Mouse (Mus musculus) adrenal gland (tissue): ENCODE measurements at regions not wholly inside any gene's neighbourhood (a gene's known extent, or its start where the extent isn't known, plus 50 kb on each side); places are given as distances from the start of the nearest gene placed in this dataset.

Experiments
- intact Hi-C: fragments of 180-260 bp; cut with DNase I; formaldehyde crosslinking; loops from one replicate; pipeline ENCODE4 v1.15.1; 2025

DNA sequence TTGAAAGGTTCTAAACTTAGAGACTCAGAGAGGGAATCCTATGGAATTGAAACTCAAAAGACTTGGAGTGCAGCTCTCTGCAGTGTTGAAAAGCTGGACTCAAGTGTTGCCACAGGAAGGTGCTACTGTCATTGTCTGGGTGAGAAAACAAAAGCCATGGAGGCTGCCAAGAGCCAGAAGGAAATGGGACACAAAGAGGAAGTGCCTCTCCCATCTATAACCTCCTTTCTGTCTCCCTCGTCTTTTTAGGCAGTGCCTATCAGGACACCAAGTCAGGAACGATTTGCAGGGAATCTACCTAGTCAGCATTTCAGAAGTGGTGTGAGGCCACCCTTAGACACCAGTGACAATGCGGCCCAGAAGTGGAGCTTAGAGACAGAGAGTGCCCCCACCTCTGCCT lies 138.5 kb upstream of the Slco3a1 start:
- intact Hi-C loops = no loop called here

DNA sequence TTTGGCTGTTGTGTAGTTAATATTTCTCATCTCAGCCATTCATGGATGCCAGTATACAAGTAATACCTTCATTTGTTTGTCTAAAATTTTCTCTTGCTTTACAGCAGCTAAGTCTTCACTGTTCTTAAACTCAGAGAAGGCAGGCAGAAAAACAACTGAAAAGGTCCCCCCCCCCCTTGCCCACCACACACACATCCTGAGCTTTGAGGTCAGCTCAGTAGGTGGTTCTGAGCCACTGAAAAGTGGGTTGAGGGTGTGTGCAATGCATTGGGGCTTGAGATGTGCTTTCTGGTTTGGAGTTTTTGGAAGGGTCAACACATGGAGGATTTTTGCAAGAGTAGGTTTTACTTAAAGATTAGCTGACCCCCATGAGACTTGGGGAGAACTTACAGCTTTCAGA lies 136.1 kb upstream of the Slco3a1 start:
- intact Hi-C loops = no loop called here

DNA sequence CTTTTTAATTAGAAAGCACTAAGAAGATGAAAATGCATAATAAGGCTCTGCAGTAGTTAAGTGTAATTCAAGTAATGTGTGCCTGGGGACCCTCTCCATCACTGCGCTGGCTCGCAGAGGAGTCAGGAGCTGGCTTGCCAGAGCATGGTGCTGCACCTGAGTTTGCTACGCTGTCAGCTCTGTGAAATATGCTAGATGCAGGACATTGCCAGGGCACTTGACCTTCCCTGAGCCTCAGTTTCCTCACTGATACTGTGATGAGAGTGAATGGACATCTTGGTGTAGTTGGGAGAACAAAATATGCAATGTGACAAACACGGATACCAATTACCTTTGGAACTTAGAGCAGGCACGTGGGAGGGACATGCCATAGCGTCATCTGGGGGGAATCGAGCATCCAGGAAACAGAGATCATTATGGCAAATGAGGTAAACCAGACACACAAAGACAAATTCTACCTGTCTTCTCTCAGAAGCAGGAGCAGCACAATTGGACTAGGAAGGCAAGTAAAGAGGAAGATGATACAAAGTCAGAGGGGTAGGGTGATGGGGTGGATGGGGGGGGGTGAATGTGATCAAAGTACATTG lies 133.6 kb upstream of the Slco3a1 start:
- intact Hi-C loops = no loop called here

DNA sequence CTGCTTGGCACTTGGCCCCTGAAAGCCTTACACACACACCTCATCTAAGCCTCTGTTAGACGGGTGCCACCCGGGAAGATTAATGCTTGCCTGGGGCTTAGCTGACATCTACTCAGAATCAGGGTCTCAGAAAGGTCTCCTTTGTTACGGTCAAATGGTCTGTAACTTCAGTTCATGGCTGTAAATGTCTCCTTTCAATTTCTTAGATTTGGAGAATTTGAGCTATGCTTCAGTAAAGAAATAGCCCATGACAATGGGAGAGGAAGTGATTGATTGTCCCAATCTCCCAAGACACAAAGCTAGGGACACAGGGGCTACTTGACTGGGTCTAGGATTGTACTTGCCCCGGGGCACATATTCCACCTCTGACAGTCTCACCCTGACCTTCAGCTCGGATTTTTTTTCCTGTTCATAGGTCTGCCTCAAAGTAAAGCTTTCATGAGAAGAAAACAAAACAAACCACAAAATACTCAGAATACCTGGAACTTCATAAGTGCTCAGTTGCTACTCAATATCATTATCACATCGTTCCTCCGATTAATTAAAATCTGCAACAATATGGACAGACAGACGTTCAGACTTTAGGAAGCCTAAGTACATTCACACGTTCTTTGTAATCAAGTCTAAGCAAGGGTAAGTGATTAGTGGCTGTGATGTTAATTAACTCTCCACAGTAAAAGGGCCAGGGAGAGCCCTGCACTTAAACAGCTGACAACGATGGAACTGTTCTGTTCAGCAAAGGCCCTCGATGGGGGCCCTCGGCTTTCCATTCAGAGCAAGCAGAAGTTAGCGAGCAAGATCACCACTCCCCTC lies 132.9 kb upstream of the Slco3a1 start:
- intact Hi-C loops = no loop called here

DNA sequence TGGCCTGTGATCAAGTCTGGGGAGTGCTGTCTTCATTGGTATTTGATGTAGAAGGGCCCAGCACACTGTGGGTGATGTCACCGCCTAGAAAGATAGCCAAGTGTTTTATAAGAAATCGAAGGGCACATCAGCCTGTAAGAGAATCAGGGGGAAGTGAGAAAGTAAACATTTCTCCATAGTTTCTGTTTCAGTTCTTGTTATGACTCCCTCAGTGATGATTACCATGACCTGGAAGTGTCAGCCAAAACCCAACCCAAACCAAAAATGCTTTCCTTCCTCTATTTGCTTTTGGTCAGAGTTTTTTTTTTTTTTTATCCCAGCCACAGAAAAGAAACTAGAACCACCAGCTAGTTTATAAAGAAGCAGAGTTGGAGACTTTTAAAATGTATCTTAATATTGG lies 129.4 kb upstream of the Slco3a1 start:
- intact Hi-C loops = no loop called here

DNA sequence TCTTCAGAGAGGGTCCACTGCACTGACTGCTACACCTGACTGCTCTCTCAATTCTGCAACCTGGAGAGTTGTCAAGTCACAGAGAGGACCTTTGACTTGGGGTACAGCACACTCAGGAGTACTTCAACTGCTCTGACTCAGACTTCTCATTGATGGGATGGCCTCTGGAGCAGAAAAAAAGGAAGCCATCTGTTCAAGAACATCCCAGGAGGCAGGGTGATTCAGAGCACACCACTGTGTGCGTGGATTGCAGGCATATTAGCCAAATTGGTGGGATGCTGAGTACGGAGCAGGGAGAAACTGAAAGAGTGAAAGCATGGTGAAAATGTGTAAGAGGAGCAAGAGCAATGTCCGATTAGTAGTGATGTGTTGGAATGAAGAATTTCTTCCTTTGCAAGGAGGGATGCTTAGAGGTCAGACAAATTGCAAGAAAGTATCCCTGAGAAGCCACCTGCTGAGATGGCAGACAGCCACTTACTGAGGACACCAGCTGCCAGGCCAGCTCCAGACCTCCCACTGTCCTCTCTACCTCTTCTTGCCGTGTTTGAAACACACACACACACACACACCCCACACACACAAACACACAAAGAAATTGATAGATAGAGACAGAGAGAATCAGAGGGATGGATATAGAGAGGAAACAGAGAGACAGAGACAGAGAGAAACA lies 119.2 kb upstream of the Slco3a1 start:
- intact Hi-C loops = no loop called here

DNA sequence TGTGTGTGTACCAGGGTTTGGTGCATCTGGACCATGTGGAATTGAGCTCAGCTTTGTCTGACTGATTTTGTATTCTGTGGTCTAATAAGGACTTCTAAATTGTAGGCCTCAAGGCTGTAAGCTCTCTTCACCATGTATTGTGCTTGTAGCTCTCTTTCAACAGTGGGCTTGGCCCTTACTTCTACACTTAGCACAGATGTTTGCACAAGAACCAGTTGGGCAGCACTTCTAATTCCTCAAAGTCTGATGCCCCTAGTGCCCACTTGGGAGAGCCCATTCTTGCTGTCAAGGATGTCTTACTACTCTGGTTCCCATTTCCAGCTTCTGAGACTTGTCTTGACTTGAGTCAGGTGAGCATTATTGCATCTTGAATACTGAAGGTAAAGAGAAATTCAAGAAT lies 114.5 kb upstream of the Slco3a1 start:
- intact Hi-C loops = no loop called here

DNA sequence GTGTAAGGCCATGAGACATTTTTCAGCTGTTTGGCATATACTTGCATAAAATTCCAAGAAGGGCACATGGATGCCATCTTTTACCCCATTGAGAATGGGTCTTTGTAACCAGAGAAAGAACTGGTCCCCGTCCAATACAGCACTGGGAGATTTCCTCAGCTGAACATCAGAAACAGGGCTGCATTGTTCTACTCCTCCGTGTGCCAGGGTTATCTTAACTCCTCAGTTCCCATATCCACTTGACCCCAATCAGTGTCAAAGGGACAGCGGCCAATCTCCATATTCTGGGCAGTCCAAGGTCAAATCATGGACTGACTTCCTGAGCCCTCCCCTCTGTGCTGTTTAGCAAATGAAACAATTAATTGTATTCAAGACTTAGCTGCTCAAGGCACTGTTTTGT lies 112.5 kb upstream of the Slco3a1 start:
- intact Hi-C loops = no loop called here

DNA sequence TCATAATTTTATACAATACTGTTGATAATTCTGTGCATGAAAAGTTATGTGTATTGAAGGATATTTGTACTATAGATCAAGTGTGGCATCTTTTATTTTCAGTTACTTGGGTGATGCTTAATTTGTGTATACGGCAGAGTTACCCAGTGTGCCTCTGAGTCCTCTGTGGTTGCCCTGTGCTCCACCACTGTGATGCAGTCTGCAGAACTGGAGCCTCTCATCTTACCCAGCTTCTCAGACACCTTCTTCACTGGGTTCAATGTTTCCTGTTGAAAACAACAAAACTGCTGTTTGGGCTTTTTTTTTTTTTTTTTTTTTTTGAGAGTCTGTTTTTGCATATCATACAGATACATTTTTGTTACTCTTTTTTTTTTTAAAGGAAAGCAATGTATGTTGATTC lies 109.2 kb upstream of the Slco3a1 start:
- intact Hi-C loops = no loop called here

DNA sequence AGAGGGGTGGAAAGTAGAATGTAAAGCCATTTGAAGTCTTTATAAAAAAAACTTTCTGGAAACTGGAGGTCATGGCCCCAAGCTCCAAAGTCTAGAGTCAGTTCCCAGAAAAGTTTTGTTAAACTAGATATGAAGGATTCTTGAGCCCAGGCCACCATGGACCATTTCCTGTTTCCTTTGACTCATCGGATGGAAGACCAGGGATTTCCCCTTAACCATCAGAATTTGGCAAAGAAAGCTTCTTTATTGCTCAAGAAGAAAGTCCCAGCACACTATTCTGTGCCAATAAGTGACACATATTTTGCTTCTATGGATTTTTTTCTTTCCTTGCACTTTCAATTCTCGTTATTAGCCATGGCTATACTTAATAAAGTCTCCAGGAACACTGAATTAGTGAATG lies 92.7 kb upstream of the Slco3a1 start:
- intact Hi-C loops = no loop called here

DNA sequence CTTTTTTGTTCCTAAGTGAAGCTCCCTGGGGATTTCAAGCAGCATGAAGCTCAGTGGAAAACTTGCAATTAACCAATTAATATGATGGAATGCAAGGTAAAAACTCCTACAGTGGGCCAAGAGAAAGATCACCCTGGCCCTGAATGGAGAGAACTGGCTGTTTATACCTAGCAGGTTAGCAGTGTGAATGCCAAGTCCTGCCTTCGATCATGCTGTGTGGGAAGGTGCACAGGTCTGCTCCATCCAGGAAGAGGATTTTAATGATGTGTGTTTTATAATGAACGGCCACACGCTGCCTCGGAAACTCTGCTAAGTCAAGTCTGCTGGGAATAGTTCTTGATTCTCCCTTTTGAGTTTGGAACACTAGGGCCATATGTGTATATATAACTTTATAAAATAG lies 85.6 kb upstream of the Slco3a1 start:
- intact Hi-C loops = no loop called here

DNA sequence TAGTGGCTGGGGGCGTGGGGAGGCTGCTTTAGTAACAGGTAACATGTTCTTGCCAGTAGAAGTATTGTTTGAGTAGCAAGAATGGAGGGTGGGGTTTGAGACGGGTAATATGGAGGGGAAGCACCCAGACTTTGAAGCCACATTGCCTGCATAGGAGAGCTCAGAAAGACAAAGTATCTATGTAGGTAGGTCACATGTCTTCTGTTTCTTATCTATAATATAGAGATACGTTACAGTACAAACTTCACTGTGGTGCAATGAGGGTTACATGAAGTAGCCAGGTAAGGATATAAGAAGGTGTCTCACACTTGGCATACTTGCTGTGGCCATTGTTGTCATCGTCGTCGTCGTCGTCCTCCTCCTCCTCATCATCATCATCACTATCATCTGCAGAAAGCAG lies 77.6 kb upstream of the Slco3a1 start:
- intact Hi-C loops = no loop called here

DNA sequence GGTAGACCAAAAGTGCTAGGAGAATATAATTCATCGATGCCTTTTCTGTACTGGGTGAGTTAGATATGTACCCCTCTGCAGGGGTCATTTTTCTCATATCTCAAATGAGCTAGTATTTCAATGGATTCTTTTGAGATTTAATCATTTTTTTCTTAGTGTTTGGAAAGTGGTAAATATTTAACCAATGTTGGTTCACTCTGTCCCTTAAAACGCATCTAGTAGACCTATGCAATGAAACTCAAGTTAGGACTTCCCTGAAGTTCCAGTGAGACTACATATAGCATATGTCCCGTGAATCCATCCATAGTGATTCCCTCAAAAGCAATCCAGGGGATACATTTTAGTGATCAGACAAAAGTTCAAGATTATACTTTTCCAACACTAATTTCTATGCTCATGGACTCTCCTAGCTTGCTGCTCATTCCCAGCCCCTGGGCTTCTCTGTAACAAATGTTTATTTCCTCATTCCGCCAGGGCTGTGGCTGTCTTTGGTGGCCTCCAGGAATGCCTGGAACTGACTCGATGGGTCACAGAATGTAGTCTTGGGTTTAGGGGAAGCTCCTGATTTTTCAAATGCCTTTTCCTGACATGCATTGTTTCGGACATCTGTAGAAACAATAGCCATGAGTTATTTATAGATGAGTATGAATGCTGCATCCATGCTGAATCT lies 74.4 kb upstream of the Slco3a1 start:
- intact Hi-C loops = no loop called here
